Mouse (Mus musculus) liver, adult 10 weeks (tissue): ENCODE measurements around the gene Rnls. TPM values are rescaled to one million over a fixed set of nuclear protein-coding genes. Genes with fewer than 3 reads are reported as not detected.

ENCODE experiments used
- polyA plus RNA-seq: library from polyadenylated mRNA; stranded (reverse); fragments of 350-450 nt; fragmentation: Illumina TruSeq; extraction: RNeasy Lipid Tissue Mini Kit (QIAGEN cat#74804); gene quantifications from one replicate; pipeline ENCODE4 v1.2.3, GENCODE M21; 2014; ENCODE audit warnings: low read depth, low replicate concordance

Rnls gene
- polyA plus RNA-seq, result 0.64 TPM

DNA sequence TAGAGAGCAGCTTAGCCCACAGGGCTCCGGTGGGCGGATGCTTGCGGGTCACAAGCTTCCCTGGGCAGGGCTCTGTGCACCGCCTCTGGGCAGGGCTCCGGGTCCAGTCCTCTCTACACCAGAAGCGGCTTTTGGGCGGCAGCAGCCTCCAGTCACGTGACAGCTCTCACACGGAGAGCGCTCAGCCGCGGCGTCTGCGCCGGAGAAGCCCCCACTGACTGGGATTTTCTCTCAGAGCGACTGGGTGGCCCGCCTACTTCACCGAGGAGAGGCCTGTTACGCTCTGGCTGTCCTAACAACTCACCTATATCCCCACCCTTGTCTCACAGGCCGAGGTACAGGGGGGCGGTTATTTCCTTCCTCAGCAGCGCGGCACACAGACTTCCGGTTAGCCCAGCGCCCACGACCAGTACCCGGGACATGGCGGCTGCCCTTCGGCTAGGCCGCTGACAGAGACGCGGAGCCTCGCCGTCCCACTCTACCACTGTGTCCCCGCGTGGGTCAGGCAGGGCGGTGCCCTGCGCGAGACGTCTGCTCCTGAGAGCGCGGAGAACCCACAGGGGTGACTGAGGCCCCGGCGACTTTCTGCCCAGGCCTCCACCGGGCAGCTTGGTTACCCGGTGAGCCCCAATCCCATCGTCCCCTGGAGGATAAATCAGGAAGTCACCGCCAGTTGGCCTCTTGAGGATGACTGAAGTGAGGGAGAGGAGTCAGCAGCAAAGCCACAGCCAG is at the start of gene Rnls:
TSS of gene Rnls (minus strand) at position 645 of the 732 bp plus-strand sequence.

Other genes starting within 250 kb of the Rnls start
- not detected for gene Lipo4, start 125.5 kb upstream of the Rnls start, polyA plus RNA-seq
- not detected for gene Gm8978, start 233.0 kb upstream of the Rnls start, polyA plus RNA-seq